Mouse (Mus musculus) layer of hippocampus, postnatal 36 days (tissue): ENCODE measurements at regions not wholly inside any gene's neighbourhood (a gene's known extent, or its start where the extent isn't known, plus 50 kb on each side); places are given as distances from the start of the nearest gene placed in this dataset.

ENCODE experiments used
- DNase-seq, 2 experiments: peaks; one replicate each; pipeline ENCODE4 v3.0.0; 2022

DNA sequence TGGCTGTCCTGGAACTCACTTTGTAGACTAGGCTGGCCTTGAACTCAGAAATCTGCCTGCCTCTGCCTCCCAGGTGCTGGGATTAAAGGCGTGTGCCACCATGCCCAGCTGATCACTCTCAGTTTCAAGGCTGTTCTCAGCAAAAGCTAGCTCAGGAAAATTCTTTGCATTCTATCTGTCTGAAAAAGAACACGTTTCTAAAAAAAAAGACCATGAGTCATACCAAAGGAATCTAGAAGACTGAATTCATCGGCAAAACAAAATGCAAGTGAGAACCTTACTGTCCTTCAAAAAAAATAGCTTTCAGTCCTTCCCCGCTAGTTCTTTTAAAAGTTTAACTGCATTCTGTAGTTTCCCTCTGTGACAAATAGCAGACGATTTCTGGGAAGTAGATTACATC lies 596.3 kb upstream of the Syt1 start:
- no peak for DNase-seq

DNA sequence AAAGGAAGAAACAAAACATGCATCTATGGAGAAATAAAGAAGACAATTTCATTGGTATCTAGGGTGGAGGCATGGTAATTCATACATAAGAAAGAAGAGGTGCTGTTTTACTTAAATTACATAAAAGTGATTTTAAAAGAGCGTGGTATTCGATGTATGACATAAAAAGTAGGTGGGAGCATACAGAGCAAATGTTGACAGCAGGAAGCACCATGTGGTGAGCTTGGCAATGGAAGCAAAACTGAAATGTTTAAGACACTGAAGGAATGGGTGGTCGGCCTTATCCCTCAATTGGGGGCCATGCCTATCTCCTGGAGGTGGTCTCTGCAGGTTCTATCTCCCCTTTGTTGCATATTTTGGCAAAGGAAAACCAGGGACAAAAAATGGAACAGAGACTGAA lies 592.5 kb upstream of the Syt1 start:
- peak in 1 of 2 experiments; percentile 4 for DNase-seq

DNA sequence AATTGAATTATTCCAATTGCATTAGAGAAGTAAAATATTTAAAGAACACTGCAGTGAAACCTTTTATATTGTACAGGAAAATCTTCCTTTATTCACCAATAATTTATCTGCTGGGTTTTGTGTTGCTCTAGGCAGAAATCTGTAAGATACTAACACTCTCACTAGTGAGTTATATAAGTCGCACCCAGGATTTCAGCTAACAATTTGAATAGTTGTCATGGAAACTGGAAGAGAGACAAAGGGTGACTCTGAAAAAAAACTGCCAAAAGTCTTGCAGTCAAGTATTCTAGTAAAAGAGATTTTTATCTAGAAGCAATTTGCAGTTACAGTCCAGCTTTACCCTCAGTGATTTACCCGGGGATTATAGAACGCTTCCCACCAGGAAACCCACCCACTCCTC lies 587.8 kb upstream of the Syt1 start:
- no peak for DNase-seq

DNA sequence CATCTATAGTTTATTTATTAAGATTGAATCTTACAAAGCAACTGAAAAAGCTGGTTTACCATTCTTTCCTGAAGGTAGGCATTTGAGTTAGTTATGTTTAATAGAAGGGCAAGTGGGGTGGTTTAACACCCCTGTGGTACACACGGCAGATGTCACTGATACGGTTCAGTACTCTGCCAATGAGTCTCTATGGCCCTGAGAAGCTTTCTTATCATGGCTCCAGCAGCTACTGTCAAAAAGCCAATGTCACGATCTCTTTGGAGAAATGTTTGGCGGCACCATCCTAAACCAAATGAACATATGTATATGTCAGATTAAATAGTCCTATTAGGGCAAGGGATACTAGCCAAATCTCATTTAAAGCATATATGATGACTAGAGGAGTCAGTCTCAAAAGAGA lies 562.4 kb upstream of the Syt1 start:
- DNase-seq, result no peak

DNA sequence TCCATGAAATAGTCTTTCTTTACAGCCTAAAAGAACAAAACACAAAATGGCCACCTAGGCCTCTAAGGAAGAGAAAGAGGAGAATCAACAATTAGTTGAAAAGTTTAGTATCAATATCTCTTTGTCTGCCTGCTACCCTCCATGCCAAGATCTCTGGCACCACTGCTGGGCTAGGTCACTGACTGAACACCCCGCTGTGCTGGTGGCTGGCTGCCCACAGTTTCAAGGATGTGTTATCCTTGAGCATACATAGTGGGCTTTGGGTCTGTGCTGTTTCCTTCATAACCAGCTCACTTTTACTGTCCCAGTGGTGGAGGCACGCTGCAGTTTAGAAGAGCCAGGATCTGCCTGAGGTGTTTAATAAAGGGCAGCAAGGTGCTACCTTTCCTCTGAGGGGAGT lies 559.0 kb upstream of the Syt1 start:
- no peak for DNase-seq

DNA sequence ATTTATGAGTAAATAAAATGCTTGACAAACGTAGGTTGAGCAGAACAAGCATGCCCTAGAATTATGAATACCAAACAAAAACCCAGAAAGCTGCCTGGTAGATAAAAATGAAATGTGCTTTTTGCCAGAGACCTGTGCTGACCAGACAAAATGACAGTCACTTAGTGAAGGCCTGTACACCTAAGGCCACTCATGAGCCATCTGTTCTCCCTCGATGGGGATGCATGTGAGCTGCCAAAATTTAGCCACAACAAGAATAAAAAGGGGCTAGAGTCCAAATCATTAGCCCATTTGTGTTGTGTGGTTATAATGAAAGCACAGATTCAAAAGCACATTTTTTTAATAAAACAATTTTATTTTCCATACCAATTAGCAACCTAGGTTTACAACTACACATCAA lies 555.9 kb upstream of the Syt1 start:
- DNase-seq, result no peak

DNA sequence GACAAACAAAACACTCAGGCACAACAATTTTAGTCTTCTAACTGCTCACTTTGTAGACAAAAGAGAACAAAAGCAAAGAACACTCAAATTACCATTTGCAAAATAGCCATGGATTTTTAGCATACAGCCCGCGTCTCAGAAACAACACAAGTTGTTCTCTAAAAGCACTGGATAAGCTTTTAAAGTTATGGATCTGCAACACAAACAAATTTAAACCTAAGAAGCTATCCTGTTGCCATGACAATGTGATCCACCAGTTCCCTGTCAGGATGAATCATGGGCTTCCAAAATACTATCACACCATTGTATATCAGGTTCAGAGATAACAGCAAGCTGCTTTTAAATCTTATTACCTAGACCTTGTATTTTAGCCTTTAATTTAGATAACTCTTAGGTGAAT lies 550.9 kb upstream of the Syt1 start:
- DNase-seq, result no peak

DNA sequence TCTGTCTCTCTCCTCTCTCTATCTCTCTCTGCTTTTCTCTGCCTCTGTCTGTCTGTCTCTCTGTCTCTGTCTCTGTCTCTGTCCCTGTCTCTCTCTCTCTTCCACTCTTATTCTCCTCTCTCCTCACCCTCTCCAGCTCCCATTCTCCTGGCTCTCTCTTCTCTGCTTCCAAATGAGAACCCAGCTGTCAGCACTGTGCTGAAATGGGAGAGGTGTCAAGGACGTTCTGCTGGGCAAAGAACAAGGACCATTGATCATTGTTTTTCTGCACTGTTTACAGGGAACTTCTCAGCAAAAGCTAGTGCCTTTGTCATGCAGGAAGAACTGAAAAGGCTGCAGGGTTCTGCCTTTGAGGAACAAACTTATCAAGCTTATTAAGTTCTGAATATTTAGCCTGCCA lies 550.3 kb upstream of the Syt1 start:
- DNase-seq, result peak; percentile 2

DNA sequence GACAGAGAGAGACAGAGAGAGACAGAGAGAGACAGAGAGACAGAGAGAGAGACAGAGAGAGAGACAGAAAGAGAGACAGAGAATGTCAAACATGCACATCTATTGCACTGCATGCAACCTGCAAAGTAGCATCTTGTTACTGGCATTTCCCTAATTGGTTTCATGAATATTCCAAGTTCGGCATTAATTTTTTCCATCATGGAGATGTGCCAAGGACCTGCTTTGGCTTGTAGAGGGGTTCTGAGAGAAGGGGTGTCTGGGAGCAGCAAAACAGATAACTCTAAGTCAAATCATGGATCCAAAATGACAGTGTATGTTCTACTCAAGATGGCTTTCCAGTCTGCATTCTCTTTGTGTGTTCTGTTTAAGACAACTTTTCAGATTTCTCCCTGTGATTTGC lies 532.5 kb upstream of the Syt1 start:
- DNase-seq, result no peak

DNA sequence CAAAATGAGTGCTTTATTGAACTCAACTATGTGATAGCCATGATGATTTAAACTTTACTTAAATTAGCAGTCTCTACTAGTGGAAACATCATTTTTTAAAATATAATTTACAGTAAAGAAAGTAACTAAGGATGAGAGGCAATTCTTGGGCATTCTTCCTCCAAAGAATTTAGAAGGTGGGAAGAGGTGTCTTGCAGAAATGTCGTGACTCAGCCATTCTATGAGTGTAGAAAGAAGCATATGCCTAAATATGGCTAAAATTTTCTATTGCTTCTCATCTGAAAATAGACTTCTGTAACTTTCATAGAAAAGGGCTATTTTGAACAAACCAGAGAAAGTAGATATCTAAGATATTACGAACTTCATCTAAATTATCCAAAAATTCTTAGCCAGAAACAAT lies 529.4 kb upstream of the Syt1 start:
- DNase-seq, result no peak

DNA sequence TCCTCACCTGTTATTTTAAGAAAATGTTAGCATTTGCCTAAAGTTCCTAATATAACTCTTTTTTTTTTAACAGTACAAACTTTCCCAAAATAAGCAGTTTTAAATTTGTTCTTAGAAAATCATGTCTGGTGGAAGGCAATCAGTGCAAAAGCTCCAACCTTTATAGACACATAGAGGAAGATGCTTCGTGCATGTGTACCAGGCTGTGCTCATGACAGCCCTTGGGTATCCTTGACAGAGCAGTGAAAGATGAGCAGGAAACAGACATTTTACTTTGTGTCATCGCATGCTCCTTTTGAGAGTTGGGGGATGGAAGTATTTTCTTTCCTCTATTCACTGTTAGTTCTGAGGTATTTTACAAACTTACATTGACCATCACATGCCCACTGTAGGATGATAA lies 517.3 kb upstream of the Syt1 start:
- no peak for DNase-seq

DNA sequence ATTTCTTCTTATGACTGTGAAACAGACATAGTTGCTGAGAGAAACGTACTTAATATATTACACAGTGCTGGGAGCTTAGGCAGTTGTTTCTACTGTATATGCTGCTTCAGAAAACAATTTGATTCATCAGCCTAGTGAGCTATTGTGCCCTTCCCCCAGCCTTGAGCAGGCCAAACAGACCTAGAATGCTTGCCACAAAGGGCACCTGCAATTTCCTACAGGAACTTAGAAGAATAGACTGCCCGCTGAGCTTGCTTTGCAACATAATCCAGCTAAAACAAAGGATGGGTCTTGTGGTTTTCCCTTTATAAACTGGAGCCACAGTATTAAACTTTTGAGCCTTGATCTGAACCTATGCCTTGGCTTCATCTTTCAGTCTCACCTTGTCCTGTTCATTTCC lies 510.9 kb upstream of the Syt1 start:
- DNase-seq, result no peak

DNA sequence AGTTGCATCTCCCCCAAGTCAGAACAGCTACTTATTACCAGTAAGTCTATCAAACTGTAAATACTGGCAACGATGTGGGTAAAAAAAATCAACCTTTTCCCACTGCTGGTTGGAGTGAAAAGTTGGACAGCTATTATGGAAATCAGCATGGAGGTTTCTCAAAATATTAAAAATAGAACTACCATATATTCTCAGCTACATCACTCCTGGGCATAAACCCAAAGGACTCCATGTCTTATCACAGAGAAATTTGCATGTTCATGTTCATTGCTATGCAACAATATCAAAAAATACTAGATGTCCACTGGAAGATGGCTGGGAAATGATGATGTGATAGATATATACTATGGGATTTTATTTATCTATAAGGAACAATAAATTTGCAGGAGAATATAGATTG lies 506.9 kb upstream of the Syt1 start:
- no peak for DNase-seq

DNA sequence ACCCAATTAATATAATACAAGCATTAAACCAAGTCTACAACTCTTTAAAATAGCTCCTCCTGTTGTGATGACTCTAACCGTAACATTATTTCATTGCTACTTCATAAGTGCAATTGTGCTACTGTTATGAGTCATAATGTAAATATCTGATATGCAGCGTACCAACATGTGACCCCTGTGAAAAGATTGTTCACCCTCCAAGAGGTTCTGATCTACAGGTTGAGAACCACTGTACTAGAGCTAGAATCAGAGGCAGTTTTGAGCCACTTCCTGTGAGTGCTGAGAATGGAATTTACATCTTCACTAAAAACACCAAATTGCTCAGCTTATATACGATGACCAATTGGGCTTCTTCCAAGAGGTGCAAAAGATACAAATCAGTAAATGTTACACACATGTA lies 504.4 kb upstream of the Syt1 start:
- DNase-seq, result no peak

DNA sequence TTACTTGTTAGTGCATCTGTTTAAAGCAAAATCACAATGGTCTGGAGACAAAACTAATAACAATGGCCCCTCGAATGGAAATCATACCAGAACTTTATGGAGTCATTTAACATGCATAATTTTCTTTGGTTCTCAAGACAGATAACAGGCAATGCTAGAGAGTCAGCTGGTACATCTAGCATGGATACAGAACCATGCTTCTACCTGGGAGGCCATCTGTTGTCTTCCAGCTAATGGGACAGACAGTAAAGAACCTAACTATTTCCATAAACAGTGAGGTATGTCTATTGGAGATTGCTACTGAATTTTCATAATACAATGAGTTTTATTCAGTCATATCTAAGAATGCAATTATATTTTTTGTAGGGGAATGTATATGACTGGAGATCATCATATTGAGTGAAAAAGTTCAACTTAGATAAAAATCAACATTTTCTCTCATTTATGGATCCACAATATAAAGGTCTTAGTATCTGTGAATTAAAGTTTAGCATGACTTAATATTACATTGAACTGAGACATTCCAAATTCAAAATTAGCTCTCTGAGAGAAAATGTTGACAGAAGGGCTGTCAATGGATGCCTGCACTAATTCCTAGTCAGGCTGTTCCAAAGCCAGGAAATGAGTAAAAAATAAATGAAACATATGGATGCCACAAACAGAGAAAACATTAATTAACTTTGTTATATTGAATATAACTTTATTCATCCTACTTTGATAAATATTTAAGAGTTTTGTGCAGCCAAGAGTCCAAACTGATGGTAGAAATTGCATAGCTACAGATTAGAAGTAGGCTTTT lies 500.3 kb upstream of the Syt1 start:
- DNase-seq, result no peak

DNA sequence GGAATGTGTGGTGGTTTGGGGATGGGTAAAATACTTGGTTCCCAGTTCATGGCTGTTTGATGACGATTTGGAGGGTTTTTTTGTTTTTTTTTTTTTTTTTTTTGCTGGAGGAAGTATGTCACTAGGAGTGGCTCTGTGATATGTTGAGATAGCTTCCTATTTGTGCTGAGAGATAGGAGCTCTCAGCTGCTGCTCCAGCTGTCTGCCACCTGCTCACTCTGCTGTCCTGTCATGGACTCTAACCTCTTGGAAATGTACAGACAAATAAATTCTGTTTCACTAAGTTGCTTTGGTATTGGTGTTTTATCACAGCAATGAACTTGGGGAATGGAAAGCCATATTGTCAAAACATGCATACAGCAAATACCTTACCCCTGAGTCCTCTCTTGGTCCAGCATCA lies 497.8 kb upstream of the Syt1 start:
- DNase-seq, result no peak

DNA sequence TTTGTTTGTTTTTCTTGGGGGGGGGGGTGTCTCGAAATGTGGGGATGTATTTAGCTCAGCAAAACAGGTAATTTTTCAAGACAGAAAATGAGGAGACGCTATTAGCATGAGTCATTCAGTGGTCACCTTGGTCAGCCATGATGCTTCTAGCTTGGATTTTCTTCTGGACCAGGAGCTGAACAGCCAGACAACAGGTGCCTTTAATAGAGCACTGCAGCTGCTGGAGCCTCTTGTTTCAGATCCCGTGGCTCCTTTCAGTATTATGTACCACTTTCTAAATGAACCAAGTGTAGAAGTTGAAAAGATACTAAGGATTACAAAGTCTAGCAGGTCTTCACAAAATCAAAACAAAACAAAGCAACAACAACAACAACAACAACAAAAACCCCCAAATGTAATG lies 496.4 kb upstream of the Syt1 start:
- DNase-seq, result no peak

DNA sequence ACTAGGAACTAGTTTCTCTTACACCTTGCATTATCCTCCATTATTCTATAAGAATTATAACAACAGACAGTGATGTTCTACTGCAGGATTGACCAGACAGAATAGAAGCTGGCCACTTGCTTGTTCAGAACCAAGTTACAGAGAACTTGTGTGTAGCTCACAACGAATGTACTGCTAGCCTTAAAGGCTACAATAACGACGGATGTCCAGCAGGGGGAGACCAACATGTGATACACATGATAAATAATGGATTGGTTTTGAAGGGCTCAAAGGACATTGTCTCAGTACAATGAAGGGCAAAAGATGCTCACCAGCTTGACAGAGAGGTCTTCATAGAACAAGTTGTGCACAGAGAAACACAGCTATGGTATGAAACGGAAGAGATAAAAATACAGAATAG lies 493.9 kb upstream of the Syt1 start:
- DNase-seq, result no peak

DNA sequence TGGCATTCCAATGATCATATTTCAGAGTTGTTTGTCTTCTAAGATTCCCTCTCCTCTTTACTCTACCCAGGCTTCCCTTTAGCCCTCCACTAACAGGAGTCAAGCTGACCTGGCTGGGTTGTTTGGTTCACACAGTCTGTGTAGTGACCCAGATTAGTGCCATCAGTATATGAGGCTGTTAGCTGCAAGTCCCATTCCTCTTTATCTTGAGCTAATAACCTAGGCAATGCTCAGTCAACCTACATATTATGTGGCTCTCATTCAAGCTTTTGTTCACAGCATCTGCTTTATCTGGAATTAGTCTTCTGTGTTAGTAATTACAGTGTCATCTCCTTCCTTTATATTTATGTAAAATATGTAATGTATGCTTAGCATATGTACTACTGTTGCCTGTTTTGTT lies 490.1 kb upstream of the Syt1 start:
- DNase-seq, result no peak

DNA sequence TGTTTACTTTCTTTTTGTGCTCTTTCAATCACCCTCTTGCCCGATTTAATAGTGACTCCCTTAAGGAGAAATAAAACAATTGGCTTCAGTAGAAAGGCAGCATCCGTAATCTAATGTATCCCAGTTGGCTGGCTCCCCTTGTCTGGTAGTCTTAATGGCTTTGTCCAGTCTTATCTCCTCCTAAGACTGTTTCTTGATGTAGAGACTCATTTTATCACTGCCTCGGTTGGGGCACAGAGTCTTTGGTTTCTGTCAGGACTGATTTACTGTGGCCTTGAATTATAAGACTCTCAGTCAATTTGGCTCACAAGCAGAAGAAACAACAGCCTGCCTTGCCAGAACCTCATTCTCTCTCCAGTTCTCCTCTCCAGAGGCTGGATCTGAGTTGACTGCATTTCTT lies 487.5 kb upstream of the Syt1 start:
- DNase-seq, result no peak

DNA sequence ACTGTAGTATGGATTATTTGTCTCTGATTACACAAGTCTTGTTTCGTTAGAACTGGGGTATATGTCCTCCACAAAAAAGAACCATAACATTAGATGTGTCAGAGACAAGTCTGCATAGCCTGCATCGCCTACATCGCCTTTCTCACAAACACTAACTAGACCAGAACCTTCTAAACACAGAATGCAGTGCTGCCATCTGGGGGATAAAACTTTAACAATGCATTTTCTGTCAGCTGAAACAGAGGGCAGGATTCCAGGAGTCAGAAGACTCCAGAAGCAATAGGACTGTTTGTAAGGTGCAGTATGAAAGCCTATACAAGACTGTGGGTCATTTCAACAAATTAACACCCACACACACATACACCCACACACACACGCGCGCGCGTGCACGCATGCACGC lies 485.4 kb upstream of the Syt1 start:
- peak; percentile 21 to 49 for DNase-seq

DNA sequence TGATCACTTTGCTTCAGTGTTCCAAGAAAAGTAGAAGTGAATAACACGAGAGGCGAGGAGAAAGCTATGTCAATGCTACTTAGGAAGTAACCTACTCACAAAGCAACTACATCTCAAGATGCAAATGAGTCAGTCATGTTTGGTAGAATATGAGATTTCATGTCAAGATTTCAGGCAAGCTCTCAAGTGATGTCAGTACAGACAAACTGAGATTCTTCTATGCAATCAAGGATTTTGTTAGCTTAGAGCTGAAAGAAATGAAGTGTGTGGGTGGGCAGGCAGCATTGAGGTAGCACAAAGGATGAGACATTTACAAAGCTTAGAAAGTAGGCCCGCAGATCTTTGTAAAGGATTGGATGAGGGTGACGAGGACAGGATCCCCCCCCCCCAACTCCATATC lies 480.0 kb upstream of the Syt1 start:
- DNase-seq, result no peak

DNA sequence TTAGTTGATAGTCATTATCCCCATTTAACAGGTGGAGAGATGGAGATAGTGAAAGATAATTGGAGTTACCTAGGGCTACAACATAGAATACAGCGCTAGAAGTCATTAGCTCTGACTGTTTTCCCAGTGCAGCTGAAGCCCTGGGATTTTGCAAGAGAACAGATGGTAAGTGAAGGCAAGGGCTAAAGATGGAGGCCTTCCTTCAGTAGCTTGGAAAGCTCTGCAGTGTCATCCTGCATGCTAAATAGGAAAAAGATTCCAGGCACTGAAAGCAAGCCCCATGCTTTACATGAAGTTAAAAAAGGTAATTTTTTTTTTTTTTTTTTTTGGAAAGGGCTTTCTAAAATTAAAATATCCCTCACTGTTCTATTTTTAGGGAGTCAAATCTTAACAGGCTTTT lies 477.2 kb upstream of the Syt1 start:
- no peak for DNase-seq

DNA sequence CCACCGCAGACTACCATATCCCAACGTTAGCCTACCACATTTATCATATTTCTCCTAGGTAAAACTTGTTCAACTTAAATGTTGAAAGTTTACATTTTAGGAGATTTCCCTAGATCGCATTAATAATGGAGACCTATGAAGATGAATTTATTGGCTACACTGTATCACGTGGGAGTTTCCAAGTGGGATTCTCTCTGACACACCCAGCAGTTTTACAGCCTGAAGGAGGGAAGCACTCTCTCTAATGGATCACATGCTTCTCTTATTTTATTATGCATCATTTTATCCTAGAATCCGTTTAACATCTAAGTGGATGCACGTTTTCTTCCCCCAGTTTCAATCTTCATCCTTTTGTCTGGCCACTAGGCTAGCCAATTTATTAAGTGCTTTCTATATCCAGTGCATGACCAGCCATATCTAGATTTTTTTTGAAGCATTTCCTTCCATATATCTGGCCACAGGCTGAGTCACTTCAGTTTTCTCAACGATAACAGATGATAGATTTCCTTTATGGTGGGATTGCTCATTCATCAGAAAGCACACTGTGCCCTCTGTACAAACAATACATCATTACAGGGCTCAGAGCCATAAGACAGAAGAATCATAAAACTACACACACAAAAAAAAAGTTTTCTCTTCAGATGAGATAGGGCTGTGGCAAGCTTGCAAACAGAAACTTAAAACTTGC lies 476.3 kb upstream of the Syt1 start:
- no peak for DNase-seq

DNA sequence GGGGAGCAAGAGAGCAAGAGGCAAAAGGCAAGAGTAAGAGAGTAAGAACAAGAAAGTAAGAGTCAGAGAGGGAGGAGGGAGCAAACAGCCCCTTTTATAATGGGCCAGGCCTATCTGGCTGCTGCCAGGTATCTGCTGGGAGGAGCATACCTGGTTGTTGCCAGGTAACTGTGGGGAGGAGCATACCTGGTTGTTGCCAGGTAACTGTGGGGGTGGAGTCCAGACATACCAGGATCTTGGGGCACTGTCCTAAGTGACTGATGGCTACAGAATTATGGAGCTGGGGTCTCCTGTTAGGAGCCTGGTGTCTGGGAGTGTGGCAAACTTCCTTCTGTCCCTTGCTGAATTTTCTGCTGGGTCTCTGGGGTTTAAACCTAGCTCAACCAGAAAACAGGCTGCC lies 469.8 kb upstream of the Syt1 start:
- DNase-seq, result no peak
